Mouse (Mus musculus): Measurements from ENCODE around the gene Cry2. TPM values are rescaled to one million over a fixed set of nuclear protein-coding genes. Genes with fewer than 3 reads are reported as not detected.
A peak's percentile ranks its signal among the peaks of the same experiment; 100 is the strongest.

Gene Cry2
- polyA plus RNA-seq, 1 experiment from 2014 or later, result 25.5 TPM

DNA sequence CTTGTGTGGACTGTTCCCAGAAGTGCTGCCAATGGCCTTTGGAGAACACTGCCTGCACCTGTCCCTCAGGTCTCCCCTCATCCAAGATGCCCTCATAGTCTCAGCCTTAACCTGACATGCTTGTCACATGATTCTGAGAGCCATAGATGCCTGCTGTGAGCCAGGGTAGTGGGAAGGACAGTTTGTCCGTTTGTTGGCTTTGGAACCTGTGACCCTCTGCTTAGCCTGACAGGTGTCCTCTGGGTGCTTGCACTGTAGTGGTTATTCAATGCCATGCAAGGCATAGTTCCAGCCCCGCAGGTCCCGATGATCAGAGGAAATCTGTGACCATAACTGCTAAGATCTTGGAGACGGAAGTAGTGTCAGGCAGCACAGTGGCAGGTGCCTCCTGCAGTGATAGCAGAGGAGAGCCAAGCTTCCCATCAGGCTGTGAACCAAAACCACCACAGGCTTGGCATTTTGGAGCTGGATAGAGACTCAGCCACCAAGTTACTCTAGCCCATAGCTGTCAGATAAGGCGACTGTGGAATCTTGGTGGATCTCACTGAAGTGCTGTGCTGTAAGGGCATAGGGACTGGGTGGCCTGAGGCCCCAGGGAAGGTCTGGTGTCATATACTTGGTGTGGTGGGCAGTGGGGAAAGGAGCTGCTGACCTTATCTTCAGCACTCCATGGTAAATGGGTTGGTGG lies 51.8 kb downstream of the Cry2 start, which contains the start of gene 1700029I15Rik:
Gene 1700029I15Rik, plus strand, starts transcription at position 638 of the 688 bp plus-strand sequence.
- WGBS, result 84% methylated on average over 5 of the region's 5 CpGs

DNA sequence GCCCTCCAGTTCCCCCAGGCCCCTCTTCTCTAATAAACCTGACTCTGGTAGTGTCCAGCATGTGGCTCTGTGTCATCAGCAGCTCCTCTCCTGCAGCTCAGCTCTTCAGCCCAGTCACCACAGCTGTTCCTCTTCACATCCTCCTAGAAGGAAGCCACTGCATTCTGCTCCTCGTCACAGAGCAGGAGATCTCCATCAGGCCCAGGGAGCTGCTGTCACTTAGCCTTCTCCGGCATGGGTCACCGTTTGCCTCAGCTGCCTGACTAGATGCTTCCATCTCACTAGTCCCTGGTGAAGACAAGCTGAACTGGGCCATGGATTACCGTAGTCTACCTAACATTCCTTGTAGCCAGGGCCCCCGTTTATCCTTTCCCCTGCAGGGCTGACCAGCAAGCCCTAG lies 52.7 kb downstream of the Cry2 start:
- peaks cover 2% of the 10 kb centered on the region for H3K4me1 ChIP-seq (replicated peaks; ENCODE audit: control insufficient read depth, insufficient read depth, low read length)
- DNase-seq (ENCODE audit: low spot score) (no peak), ATAC-seq (replicated peaks; ENCODE audit: low FRiP score) (no peak)
- H3K9ac ChIP-seq (ENCODE audit: low read length), result no peak overlapping the region
- no peak overlapping the region for H3K4me3 ChIP-seq (ENCODE audit: low read depth, low read length)
- H3K27me3 ChIP-seq (ENCODE audit: control insufficient read depth, insufficient read depth, low read length), result no peaks in the 10 kb centered on the region
- no peak overlapping the region for H3K27ac ChIP-seq (ENCODE audit: low read depth, low read length)
- WGBS, result 88% methylated on average over 5 of the region's 5 CpGs
- peaks cover 6% of the 10 kb centered on the region; the same call in 1 of the 2 replicates for H3K36me3 ChIP-seq (ENCODE audit: control insufficient read depth, insufficient read depth, low read length)
- H3K9me3 ChIP-seq (ENCODE audit: control insufficient read depth, low read length), result no peaks in the 10 kb centered on the region
- no peak overlapping the region for H3K4me2 ChIP-seq (ENCODE audit: low read depth, low read length, severe bottlenecking)

More for the DNA sequence above, 51.8 kb downstream of the Cry2 start, which contains the start of gene 1700029I15Rik:
- ATAC-seq (replicated peaks; ENCODE audit: low FRiP score) (no peak), DNase-seq (ENCODE audit: low spot score) (no peak)
- Histone ChIP-seq H3K27ac (ENCODE audit: low read depth, low read length) (no peak within 1 kb of the TSS), H3K36me3 (ENCODE audit: control insufficient read depth, insufficient read depth, low read length) (peaks cover 11% of the 10 kb centered on the region; the same call in 1 of the 2 replicates), H3K4me1 (replicated peaks; ENCODE audit: control insufficient read depth, insufficient read depth, low read length) (no peaks in the 10 kb centered on the region), H3K27me3 (ENCODE audit: control insufficient read depth, insufficient read depth, low read length) (no peaks in the 10 kb centered on the region), H3K9me3 (ENCODE audit: control insufficient read depth, low read length) (no peaks in the 10 kb centered on the region), H3K4me3 (ENCODE audit: low read depth, low read length) (no peak within 1 kb of the TSS), H3K4me2 (ENCODE audit: low read depth, low read length, severe bottlenecking) (no peak within 1 kb of the TSS), H3K9ac (ENCODE audit: low read length) (no peak within 1 kb of the TSS)

DNA sequence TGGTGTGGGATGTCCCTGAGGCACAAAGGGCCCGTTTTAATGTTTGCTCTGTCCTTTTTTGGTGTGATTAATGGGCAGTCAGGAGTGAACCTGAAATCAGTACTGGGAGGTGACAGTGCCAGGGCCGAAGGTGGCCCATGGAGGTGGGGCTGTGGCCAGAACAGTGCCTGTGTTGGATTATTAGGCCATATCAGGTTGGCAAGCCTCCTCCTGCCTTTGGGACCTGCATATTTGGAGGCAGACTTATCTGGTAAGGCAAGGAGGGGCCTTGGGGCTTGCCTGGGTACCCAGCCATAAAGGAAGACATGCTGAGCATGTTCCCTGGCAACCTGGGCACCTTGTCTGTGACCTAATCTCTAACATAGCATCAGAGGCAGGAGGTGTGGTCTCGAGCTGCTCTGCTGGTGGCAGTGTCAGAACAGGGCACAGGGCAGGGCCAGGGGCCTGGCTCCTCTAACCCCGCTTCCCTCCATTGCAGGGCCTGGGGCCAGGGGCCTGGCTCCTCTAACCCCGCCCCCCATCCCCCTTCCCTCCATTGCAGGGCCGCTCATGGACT lies 53.3 kb downstream of the Cry2 start:
- Histone ChIP-seq H3K9ac (ENCODE audit: low read length) (no peak overlapping the region), H3K36me3 (ENCODE audit: control insufficient read depth, insufficient read depth, low read length) (peaks cover 3% of the 10 kb centered on the region; the same call in 1 of the 2 replicates), H3K4me2 (ENCODE audit: low read depth, low read length, severe bottlenecking) (no peak overlapping the region), H3K27ac (ENCODE audit: low read depth, low read length) (no peak overlapping the region), H3K4me1 (replicated peaks; ENCODE audit: control insufficient read depth, insufficient read depth, low read length) (peaks cover 8% of the 10 kb centered on the region), H3K4me3 (ENCODE audit: low read depth, low read length) (no peak overlapping the region), H3K9me3 (ENCODE audit: control insufficient read depth, low read length) (no peaks in the 10 kb centered on the region), H3K27me3 (ENCODE audit: control insufficient read depth, insufficient read depth, low read length) (no peaks in the 10 kb centered on the region)
- DNase-seq (ENCODE audit: low spot score) (no peak), ATAC-seq (replicated peaks; ENCODE audit: low FRiP score) (no peak)
- WGBS, result 77% methylated on average over 6 of the region's 6 CpGs

DNA sequence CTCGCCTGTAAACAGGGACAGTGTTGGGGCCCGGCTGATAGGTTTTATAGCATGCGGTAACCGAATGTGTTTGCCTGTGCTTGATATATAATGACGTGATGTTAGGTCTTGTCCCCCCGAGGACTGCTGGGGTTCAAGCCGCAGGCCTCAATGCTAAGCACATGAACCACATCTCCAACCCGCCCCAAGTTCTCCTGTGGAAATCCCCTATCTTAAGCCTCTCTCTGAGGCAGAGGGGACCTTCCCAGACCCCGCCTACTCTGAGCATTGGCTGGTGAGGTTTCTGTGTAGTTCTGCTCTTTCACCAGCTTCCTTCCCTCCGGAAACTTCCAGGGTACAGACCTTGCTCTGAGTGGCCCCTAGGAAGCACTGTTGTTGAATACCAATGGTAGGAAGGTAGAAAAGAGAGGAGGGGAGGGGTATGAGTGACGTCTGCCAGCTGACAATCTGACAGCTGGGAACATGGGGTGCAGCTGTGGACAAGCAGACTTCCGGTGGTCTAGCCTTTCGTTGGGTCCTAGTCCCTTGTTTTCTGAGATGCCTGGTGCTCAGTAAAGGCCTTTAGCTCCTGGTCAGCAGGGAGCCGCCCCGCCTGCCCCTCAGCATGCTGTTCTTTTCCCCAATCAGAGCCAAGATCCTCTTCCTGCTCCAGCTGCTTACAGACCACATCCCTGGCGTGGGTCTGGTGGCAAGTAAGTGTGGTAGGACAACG lies 53.9 kb downstream of the Cry2 start:
- peaks cover under 1% of the 10 kb centered on the region; the same call in 1 of the 2 replicates for H3K36me3 ChIP-seq (ENCODE audit: control insufficient read depth, insufficient read depth, low read length)
- no peak overlapping the region for H3K27ac ChIP-seq (ENCODE audit: low read depth, low read length)
- no peak for DNase-seq (ENCODE audit: low spot score)
- H3K4me2 ChIP-seq (ENCODE audit: low read depth, low read length, severe bottlenecking), result no peak overlapping the region
- H3K4me3 ChIP-seq (ENCODE audit: low read depth, low read length), result no peak overlapping the region
- H3K4me1 ChIP-seq (replicated peaks; ENCODE audit: control insufficient read depth, insufficient read depth, low read length), result peaks cover 8% of the 10 kb centered on the region
- no peaks in the 10 kb centered on the region for H3K9me3 ChIP-seq (ENCODE audit: control insufficient read depth, low read length)
- ATAC-seq (replicated peaks; ENCODE audit: low FRiP score), result no peak
- H3K27me3 ChIP-seq (ENCODE audit: control insufficient read depth, insufficient read depth, low read length), result no peaks in the 10 kb centered on the region
- 82% methylated on average over 17 of the region's 17 CpGs for WGBS
- H3K9ac ChIP-seq (ENCODE audit: low read length), result no peak overlapping the region

DNA sequence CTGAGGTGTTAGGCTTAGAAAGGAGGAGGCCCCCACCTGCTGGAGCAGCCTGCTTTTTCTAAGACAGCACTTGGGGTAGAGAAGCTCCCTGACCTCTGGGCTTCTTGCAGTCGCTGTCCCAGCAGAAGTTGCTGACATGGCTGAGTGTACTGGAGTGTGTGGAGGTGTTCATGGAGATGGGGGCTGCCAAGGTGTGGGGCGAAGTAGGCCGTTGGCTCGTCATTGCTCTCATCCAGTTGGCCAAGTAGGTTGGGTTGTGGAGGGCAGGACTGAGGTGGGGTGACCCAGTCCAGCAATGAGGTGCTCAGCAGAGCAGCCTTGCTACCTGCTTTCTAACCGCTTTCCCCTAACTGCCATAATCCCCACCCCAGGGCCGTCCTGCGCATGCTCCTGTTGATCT lies 56.5 kb downstream of the Cry2 start:
- 89% methylated on average over 7 of the region's 7 CpGs for WGBS
- H3K36me3 ChIP-seq (ENCODE audit: control insufficient read depth, insufficient read depth, low read length), result no peaks in the 10 kb centered on the region; the same call in 1 of the 2 replicates

DNA sequence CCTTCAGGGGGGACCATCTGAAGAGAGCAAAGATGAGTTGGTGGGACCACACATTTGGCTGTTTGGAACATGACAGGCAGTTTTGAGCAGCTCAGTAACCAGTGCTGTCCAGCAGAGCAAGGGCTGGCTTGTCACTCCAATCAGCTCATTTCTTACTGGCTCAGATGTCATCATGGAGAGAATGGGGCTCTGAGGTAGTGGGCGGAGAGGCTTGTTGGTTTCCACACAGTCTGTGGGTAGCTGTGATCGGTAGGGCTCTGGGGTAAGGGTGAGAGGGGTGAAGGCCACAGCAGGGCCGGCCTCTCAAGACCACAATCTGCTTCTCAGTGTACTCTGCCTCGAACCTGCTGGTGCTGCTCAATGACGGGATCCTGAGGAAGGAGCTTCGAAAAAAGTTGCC lies 57.5 kb downstream of the Cry2 start:
- H3K9ac ChIP-seq (ENCODE audit: low read length), result peak overlapping the region; percentile 69; the same call in 1 of the 2 replicates
- peaks cover 32% of the 10 kb centered on the region for H3K4me1 ChIP-seq (replicated peaks; ENCODE audit: control insufficient read depth, insufficient read depth, low read length)
- DNase-seq (ENCODE audit: low spot score) (no peak), ATAC-seq (replicated peaks; ENCODE audit: low FRiP score) (no peak)
- peak overlapping the region; percentile 72 for H3K4me3 ChIP-seq (ENCODE audit: low read depth, low read length)
- no peak overlapping the region for H3K27ac ChIP-seq (ENCODE audit: low read depth, low read length)
- H3K4me2 ChIP-seq (ENCODE audit: low read depth, low read length, severe bottlenecking), result peak overlapping the region; percentile 93; the same call in 1 of the 2 replicates
- no peaks in the 10 kb centered on the region for H3K9me3 ChIP-seq (ENCODE audit: control insufficient read depth, low read length)
- no peaks in the 10 kb centered on the region; the same call in 1 of the 2 replicates for H3K36me3 ChIP-seq (ENCODE audit: control insufficient read depth, insufficient read depth, low read length)
- WGBS, result 83% methylated on average over 6 of the region's 6 CpGs
- no peaks in the 10 kb centered on the region for H3K27me3 ChIP-seq (ENCODE audit: control insufficient read depth, insufficient read depth, low read length)

More for the DNA sequence above, 56.5 kb downstream of the Cry2 start:
- Histone ChIP-seq H3K27ac (ENCODE audit: low read depth, low read length) (no peak overlapping the region), H3K4me3 (ENCODE audit: low read depth, low read length) (no peak overlapping the region), H3K9ac (ENCODE audit: low read length) (no peak overlapping the region), H3K4me2 (ENCODE audit: low read depth, low read length, severe bottlenecking) (no peak overlapping the region), H3K27me3 (ENCODE audit: control insufficient read depth, insufficient read depth, low read length) (no peaks in the 10 kb centered on the region), H3K9me3 (ENCODE audit: control insufficient read depth, low read length) (no peaks in the 10 kb centered on the region), H3K4me1 (replicated peaks; ENCODE audit: control insufficient read depth, insufficient read depth, low read length) (peaks cover 23% of the 10 kb centered on the region)
- no peak for ATAC-seq (replicated peaks; ENCODE audit: low FRiP score)
- DNase-seq (ENCODE audit: low spot score), result no peak

DNA sequence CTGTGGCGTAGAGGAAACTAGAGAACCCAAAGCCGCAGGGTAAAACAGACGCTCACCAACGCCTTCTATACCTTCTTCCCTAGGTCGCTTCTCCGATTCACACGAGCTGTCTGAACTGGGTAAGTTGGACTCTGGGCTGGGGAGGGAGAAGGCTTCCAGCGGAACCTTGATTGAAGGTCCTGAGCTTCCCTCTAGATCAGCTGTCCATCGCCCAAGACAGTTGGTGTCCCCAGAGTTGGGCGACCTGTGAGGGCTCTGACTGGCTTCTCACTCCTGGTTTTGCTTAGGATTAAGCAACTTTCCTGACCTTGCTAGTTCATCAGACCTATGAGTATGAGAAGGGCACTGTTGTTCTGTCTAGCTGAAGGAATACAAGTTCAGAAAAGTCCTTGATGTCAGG lies 58.1 kb downstream of the Cry2 start:
- H3K4me1 ChIP-seq (replicated peaks; ENCODE audit: control insufficient read depth, insufficient read depth, low read length), result peaks cover 34% of the 10 kb centered on the region
- peak overlapping the region; percentile 72 for H3K4me3 ChIP-seq (ENCODE audit: low read depth, low read length)
- peak overlapping the region; percentile 69 for H3K9ac ChIP-seq (ENCODE audit: low read length)
- 17% methylated on average over 10 of the region's 10 CpGs for WGBS
- no peaks in the 10 kb centered on the region for H3K9me3 ChIP-seq (ENCODE audit: control insufficient read depth, low read length)
- ATAC-seq (replicated peaks; ENCODE audit: low FRiP score), result no peak
- peak overlapping the region; percentile 93 for H3K4me2 ChIP-seq (ENCODE audit: low read depth, low read length, severe bottlenecking)
- H3K36me3 ChIP-seq (ENCODE audit: control insufficient read depth, insufficient read depth, low read length), result no peaks in the 10 kb centered on the region; the same call in 1 of the 2 replicates
- no peaks in the 10 kb centered on the region for H3K27me3 ChIP-seq (ENCODE audit: control insufficient read depth, insufficient read depth, low read length)
- DNase-seq (ENCODE audit: low spot score), result no peak
- no peak overlapping the region for H3K27ac ChIP-seq (ENCODE audit: low read depth, low read length)

DNA sequence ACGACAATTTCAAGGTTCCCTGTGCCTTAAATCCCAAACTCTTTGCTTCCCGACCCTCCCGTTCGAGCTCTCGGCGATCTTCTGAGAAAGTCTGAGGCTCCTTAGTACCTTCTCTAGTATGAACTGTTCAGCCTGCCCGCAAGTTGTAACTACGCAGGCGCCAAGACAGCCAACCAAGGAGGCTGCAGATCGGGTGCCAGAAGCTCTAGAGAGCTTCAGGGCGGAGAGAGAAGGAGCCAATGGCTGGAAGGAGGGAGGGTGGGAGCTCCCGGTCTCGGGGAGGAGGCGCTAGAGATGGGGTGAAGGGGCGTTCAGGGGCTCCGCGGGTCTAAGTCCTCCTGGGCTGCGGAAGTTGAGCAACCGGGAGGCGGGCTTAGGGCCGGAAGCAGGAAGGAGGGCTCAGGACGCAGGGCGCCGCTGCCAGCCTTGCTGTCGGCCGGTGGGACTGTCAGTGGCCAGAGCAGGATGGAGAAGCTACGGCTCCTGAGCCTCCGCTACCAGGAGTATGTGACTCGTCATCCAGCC lies 58.7 kb downstream of the Cry2 start:
- Histone ChIP-seq H3K27ac (ENCODE audit: low read depth, low read length) (peak overlapping the region; percentile 92), H3K4me1 (replicated peaks; ENCODE audit: control insufficient read depth, insufficient read depth, low read length) (peaks cover 39% of the 10 kb centered on the region), H3K27me3 (ENCODE audit: control insufficient read depth, insufficient read depth, low read length) (no peaks in the 10 kb centered on the region), H3K36me3 (ENCODE audit: control insufficient read depth, insufficient read depth, low read length) (no peaks in the 10 kb centered on the region; the same call in 1 of the 2 replicates), H3K9ac (ENCODE audit: low read length) (peak overlapping the region; percentile 69), H3K4me3 (ENCODE audit: low read depth, low read length) (peak overlapping the region; percentile 72), H3K9me3 (ENCODE audit: control insufficient read depth, low read length) (no peaks in the 10 kb centered on the region), H3K4me2 (ENCODE audit: low read depth, low read length, severe bottlenecking) (peak overlapping the region; percentile 93)
- under 1% methylated on average over 29 of the region's 29 CpGs for WGBS
- ATAC-seq (replicated peaks; ENCODE audit: low FRiP score) (peak; percentile 89), DNase-seq (ENCODE audit: low spot score) (peak; percentile 95)
